Mouse (Mus musculus): ENCODE measurements around the gene Gan.

- no peak for TF ChIP-seq CTCF (IDR thresholded peaks at IDR 0.05; ENCODE audit: low read depth, low read length)
- TF ChIP-seq GATA1 (IDR thresholded peaks at IDR 0.05; ENCODE audit: borderline replicate concordance, low read length) = no peak
- TF ChIP-seq TAL1 (conservative IDR thresholded peaks at IDR 0.05; ENCODE audit: low read depth, low read length) = no peak
- TF ChIP-seq GATA2 (IDR thresholded peaks at IDR 0.05; ENCODE audit: borderline replicate concordance, low read depth, low read length) = no peak
Observed at GRCm38 (mm10) chr8:117217724-117218123, 59.8 kb downstream of the Gan start.

Data from G1E (cell line).